Mouse (Mus musculus): ENCODE measurements at regions not wholly inside any gene's neighbourhood (a gene's known extent, or its start where the extent isn't known, plus 50 kb on each side); places are given as distances from the start of the nearest gene placed in this dataset.

DNA sequence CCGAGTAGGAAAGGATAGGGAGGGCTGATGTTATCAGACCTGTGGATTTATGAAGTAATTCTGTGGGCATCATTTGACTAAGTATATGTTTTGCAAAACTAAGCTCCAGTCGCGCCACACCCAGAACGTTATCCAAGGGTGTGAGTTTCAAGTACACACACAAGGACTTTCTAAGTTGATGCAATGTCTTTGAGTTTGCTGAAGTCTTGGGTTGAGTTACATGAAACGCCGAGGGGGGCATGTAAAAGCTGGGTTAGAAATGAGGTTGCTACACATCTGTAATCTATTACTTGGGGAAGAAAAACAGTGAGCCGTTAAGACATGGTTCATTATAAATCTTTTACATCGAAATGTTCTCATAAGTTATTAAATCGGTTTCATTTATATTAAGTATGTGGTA lies 102.1 kb upstream of the Cnot2 start:
- Histone ChIP-seq H3K36me3 (replicated peaks; ENCODE audit: control insufficient read depth, insufficient read depth, low read length) (no peaks in the 10 kb centered on the region), H3K4me1 (ENCODE audit: control insufficient read depth, insufficient read depth) (no peaks in the 10 kb centered on the region), H3K4me3 (ENCODE audit: low read depth, low read length) (no peak overlapping the region), H3K9ac (replicated peaks; ENCODE audit: low read depth, low read length) (no peak overlapping the region), H3K27ac (ENCODE audit: low read depth) (no peak overlapping the region), H3K9me3 (replicated peaks; ENCODE audit: control insufficient read depth, low read length) (0 out of 2 replicates have a peak, but pooled peaks cover 3% of the 10 kb centered on the region), H3K4me2 (ENCODE audit: low read depth, low read length) (no peak overlapping the region), H3K27me3 (ENCODE audit: control insufficient read depth, insufficient read depth, low read length) (no peaks in the 10 kb centered on the region)
- DNase-seq (ENCODE audit: low spot score) (no peak), ATAC-seq (ENCODE audit: insufficient read depth, low read depth) (no peak)
- 83% methylated on average over 9 of the region's 9 CpGs for WGBS
- TF ChIP-seq CTCF (IDR thresholded peaks at IDR 0.05; ENCODE audit: low read depth): no peak
- TF ChIP-seq EP300 (IDR thresholded peaks at IDR 0.05; ENCODE audit: low read depth): no peak

DNA sequence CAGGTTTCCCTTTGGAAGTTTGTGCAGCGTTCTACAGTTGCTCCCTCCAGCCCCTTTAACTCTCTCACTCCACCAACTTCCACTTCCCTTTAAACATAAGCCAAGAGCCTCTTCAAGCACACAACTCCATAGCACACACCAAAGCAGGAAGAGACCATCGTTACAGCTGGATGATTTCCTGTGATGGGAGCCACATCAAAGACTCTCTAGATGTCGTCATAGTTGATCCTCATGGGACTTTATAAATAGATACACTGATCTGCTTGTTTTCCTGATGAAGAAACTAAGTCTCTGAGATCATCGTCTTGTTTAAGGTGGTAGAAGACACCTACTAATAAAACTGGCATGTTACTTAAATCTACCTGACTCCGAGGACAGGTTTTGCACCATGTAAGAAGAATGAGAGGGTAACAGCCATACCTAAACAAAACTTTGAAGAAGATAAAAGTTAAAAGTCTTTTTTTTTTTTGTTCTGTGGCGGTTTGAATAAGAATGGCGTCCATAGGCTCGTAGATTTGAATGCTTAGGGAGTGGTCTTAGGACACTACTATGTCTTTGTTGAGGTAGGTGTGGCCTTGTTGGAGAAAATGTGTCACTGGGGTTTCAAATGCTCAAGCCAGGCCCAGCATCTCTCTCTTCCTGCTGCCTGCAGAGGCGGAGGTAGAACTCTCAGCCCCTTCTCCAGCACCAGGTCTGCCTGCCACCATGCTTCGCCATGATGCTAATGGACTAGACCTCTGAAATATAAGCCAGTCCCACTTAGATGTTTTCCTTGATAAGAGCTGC lies 97.8 kb upstream of the Cnot2 start:
- H3K27ac ChIP-seq (ENCODE audit: low read depth): no peak overlapping the region
- 0 out of 2 replicates have a peak, but pooled peaks cover 3% of the 10 kb centered on the region for H3K9me3 ChIP-seq (replicated peaks; ENCODE audit: control insufficient read depth, low read length)
- DNase-seq (ENCODE audit: low spot score) (no peak), ATAC-seq (ENCODE audit: insufficient read depth, low read depth) (no peak)
- H3K27me3 ChIP-seq (ENCODE audit: control insufficient read depth, insufficient read depth, low read length): no peaks in the 10 kb centered on the region
- H3K9ac ChIP-seq (replicated peaks; ENCODE audit: low read depth, low read length): no peak overlapping the region
- WGBS: 74% methylated on average over 10 of the region's 10 CpGs
- no peak overlapping the region for H3K4me3 ChIP-seq (ENCODE audit: low read depth, low read length)
- TF ChIP-seq CTCF (IDR thresholded peaks at IDR 0.05; ENCODE audit: low read depth) (no peak), EP300 (IDR thresholded peaks at IDR 0.05; ENCODE audit: low read depth) (no peak)
- H3K4me2 ChIP-seq (ENCODE audit: low read depth, low read length): no peak overlapping the region
- no peaks in the 10 kb centered on the region for H3K36me3 ChIP-seq (replicated peaks; ENCODE audit: control insufficient read depth, insufficient read depth, low read length)
- no peaks in the 10 kb centered on the region for H3K4me1 ChIP-seq (ENCODE audit: control insufficient read depth, insufficient read depth)

DNA sequence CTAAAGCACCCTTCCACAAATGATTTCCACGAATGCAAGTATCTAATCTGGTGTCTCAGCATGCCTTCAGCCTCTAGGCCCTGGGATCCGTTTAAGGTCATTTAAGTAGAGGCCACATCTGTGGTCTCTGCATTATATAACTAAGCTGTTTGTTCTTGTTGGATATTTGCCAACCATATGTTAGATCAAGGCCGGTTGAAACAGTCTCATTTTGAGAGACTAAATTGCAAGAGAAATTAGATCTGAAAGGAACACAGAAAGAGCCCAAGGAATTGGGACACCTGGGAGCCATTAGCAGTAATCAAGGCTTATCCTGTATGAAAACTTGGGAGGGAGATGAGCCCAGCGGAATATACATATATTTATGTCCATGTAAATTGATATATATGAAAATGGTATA lies 96.6 kb upstream of the Cnot2 start:
- no peak overlapping the region for H3K27ac ChIP-seq (ENCODE audit: low read depth)
- H3K36me3 ChIP-seq (replicated peaks; ENCODE audit: control insufficient read depth, insufficient read depth, low read length): no peaks in the 10 kb centered on the region
- TF ChIP-seq EP300 (IDR thresholded peaks at IDR 0.05; ENCODE audit: low read depth) (no peak), CTCF (IDR thresholded peaks at IDR 0.05; ENCODE audit: low read depth) (no peak)
- no peak overlapping the region for H3K4me3 ChIP-seq (ENCODE audit: low read depth, low read length)
- no peak for ATAC-seq (ENCODE audit: insufficient read depth, low read depth)
- H3K9me3 ChIP-seq (replicated peaks; ENCODE audit: control insufficient read depth, low read length): 0 out of 2 replicates have a peak, but pooled peaks cover 3% of the 10 kb centered on the region
- H3K9ac ChIP-seq (replicated peaks; ENCODE audit: low read depth, low read length): no peak overlapping the region
- no peaks in the 10 kb centered on the region for H3K4me1 ChIP-seq (ENCODE audit: control insufficient read depth, insufficient read depth)
- no peak for DNase-seq (ENCODE audit: low spot score)
- 49% methylated on average over 4 of the region's 4 CpGs for WGBS
- no peak overlapping the region for H3K4me2 ChIP-seq (ENCODE audit: low read depth, low read length)
- H3K27me3 ChIP-seq (ENCODE audit: control insufficient read depth, insufficient read depth, low read length): no peaks in the 10 kb centered on the region

DNA sequence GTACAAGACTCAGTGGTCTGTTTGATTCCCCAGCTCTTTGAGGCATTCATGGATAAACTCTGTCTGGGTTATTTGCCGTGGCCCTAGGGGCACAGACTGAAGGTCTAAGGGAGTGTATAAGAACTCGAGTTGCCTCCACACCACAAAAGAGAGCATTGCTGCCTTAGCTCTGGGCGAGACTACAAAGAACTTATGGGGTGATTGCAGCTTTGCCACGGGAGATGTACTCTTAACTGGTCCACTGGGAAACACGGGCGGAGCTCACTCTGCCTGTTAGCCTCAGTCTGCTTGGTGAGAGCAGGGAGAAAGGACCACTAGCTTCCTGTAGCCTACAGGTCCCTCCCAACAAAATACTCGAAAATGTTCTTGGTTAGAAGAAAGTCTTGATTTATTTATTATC lies 93.9 kb upstream of the Cnot2 start:
- Histone ChIP-seq H3K27me3 (ENCODE audit: control insufficient read depth, insufficient read depth, low read length) (no peaks in the 10 kb centered on the region), H3K9me3 (replicated peaks; ENCODE audit: control insufficient read depth, low read length) (no peaks in the 10 kb centered on the region), H3K27ac (ENCODE audit: low read depth) (no peak overlapping the region), H3K4me1 (ENCODE audit: control insufficient read depth, insufficient read depth) (no peaks in the 10 kb centered on the region), H3K4me2 (ENCODE audit: low read depth, low read length) (no peak overlapping the region), H3K9ac (replicated peaks; ENCODE audit: low read depth, low read length) (no peak overlapping the region), H3K4me3 (ENCODE audit: low read depth, low read length) (no peak overlapping the region), H3K36me3 (replicated peaks; ENCODE audit: control insufficient read depth, insufficient read depth, low read length) (no peaks in the 10 kb centered on the region)
- ATAC-seq (ENCODE audit: insufficient read depth, low read depth) (no peak), DNase-seq (ENCODE audit: low spot score) (no peak)
- TF ChIP-seq EP300 (IDR thresholded peaks at IDR 0.05; ENCODE audit: low read depth) (no peak), CTCF (IDR thresholded peaks at IDR 0.05; ENCODE audit: low read depth) (no peak)
- WGBS: 72% methylated on average over 7 of the region's 7 CpGs

DNA sequence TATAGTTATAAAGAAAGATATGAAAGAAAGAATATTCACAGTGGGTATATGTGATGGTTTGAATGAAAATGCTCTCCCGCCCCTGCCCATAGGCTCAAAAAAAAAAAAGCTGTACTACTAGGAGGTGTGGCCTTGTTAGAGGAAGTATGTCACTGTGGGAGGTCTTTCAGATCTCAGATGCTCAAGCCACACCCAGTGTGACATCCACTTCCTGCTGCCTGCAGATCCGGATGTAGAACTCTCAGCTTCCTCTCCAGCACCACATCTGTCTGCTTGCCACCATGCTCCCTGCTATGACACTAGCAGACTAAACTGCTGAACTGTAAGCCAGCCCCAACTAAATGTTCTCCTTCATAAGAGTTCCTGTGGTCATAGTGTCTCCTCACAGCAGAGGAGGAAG lies 93.0 kb upstream of the Cnot2 start:
- 79% methylated on average over 2 of the region's 2 CpGs for WGBS
- ATAC-seq (ENCODE audit: insufficient read depth, low read depth): no peak
- Histone ChIP-seq H3K27me3 (ENCODE audit: control insufficient read depth, insufficient read depth, low read length) (no peaks in the 10 kb centered on the region), H3K36me3 (replicated peaks; ENCODE audit: control insufficient read depth, insufficient read depth, low read length) (no peaks in the 10 kb centered on the region), H3K27ac (ENCODE audit: low read depth) (no peak overlapping the region), H3K4me1 (ENCODE audit: control insufficient read depth, insufficient read depth) (no peaks in the 10 kb centered on the region), H3K4me2 (ENCODE audit: low read depth, low read length) (no peak overlapping the region), H3K9ac (replicated peaks; ENCODE audit: low read depth, low read length) (no peak overlapping the region), H3K9me3 (replicated peaks; ENCODE audit: control insufficient read depth, low read length) (no peaks in the 10 kb centered on the region), H3K4me3 (ENCODE audit: low read depth, low read length) (no peak overlapping the region)
- TF ChIP-seq CTCF (IDR thresholded peaks at IDR 0.05; ENCODE audit: low read depth): no peak
- no peak for TF ChIP-seq EP300 (IDR thresholded peaks at IDR 0.05; ENCODE audit: low read depth)
- no peak for DNase-seq (ENCODE audit: low spot score)

Data from heart, postnatal 0 days (tissue).